Mouse (Mus musculus) CH12.LX (cell line): ENCODE results near the gene Pygl. TPM values are rescaled to one million over a fixed set of nuclear protein-coding genes. Genes with fewer than 3 reads are reported as not detected.
A peak's percentile ranks its signal among the peaks of the same experiment; 100 is the strongest.

Experiments
- DNase-seq: peaks from one replicate; pipeline ENCODE4 v3.0.0-alpha.2; 2013; ENCODE audit errors: extremely low read depth
- H3K27ac ChIP-seq: 2 replicates; pipeline ENCODE4 v1.5.1; 2012; ENCODE audit warnings: low read depth, mild to moderate bottlenecking, control low read depth, moderate library complexity; ENCODE audit not compliant: insufficient read depth
- H3K27me3 ChIP-seq: replicated peaks from 2 replicates; pipeline ENCODE3; 2012; ENCODE audit warnings: inconsistent platforms
- H3K36me3 ChIP-seq, 2 experiments: replicated peaks in 1 of 2; 2 replicates each; pipeline versions ENCODE3 to v1.6.1; 2012; ENCODE audit warnings: inconsistent platforms in 1 of 2, low read length in 1 of 2, mild to moderate bottlenecking in 1 of 2, mixed read lengths in 1 of 2, moderate library complexity in 1 of 2; ENCODE audit not compliant: control insufficient read depth in 1 of 2, insufficient read depth in 1 of 2
- H3K4me1 ChIP-seq, 2 experiments: 2 replicates each; pipeline ENCODE4 v1.6.1; 2012; ENCODE audit warnings: inconsistent platforms in 1 of 2, moderate library complexity in 1 of 2; ENCODE audit not compliant: insufficient read depth in 2 of 2, control insufficient read depth in 1 of 2
- H3K4me2 ChIP-seq: 2 replicates; pipeline ENCODE4 v1.6.1; 2012; ENCODE audit warnings: low read depth, mild to moderate bottlenecking, control low read depth; ENCODE audit not compliant: poor library complexity, insufficient read depth, severe bottlenecking
- H3K4me3 ChIP-seq, 3 experiments: fragments of 150-350 bp in 1 of 3; sonication (generic) in 1 of 3; replicated peaks in 1 of 3; 2 replicates each; pipeline versions ENCODE3 to v1.5.1; 2011 to 2012; ENCODE audit warnings: low read depth in 2 of 3, low read length in 2 of 3, mild to moderate bottlenecking in 2 of 3, moderate library complexity in 2 of 3, control low read depth in 1 of 3, improper control_type of control experiment in 1 of 3, inconsistent platforms in 1 of 3, mixed read lengths in 1 of 3; ENCODE audit not compliant: poor library complexity in 1 of 3
- H3K79me2 ChIP-seq: replicated peaks from 2 replicates; pipeline ENCODE4 v1.6.1; 2012; ENCODE audit warnings: mild to moderate bottlenecking, moderate library complexity; ENCODE audit not compliant: control insufficient read depth, poor library complexity, insufficient read depth, severe bottlenecking; ENCODE audit errors: extremely low read depth
- H3K9ac ChIP-seq: 2 replicates; pipeline ENCODE4 v1.6.1; 2012; ENCODE audit warnings: low read depth, mild to moderate bottlenecking, control low read depth, moderate library complexity; ENCODE audit not compliant: insufficient read depth
- H3K9me3 ChIP-seq: replicated peaks from 2 replicates; pipeline ENCODE3; 2012; ENCODE audit warnings: low read length, inconsistent platforms, mixed read lengths
- BHLHE40 ChIP-seq: IDR thresholded peaks from 2 replicates; pipeline ENCODE4 v1.6.1; 2011; ENCODE audit warnings: mild to moderate bottlenecking, low read depth, low read length, improper control_type of control experiment
- CHD1 ChIP-seq: IDR thresholded peaks from 2 replicates; pipeline ENCODE4 v1.6.1; 2012; ENCODE audit warnings: low read depth, low read length, improper control_type of control experiment, inconsistent platforms
- CHD2 ChIP-seq: IDR thresholded peaks from 2 replicates; pipeline ENCODE4 v1.6.1; 2011; ENCODE audit warnings: low read length, improper control_type of control experiment
- ELF1 ChIP-seq: IDR thresholded peaks from 2 replicates; pipeline ENCODE4 v1.6.1; 2014; ENCODE audit warnings: low read depth, mild to moderate bottlenecking, inconsistent platforms, low read length, improper control_type of control experiment
- ETS1 ChIP-seq: conservative IDR thresholded peaks from 2 replicates; pipeline ENCODE4 v1.6.1; 2012; ENCODE audit warnings: low read depth, mild to moderate bottlenecking, inconsistent platforms, low read length, improper control_type of control experiment, moderate library complexity
- HCFC1 ChIP-seq: IDR thresholded peaks from 2 replicates; pipeline ENCODE4 v1.6.1; 2012; ENCODE audit warnings: low read depth, mild to moderate bottlenecking, inconsistent platforms, low read length, improper control_type of control experiment
- MXI1 ChIP-seq: IDR thresholded peaks from 2 replicates; pipeline ENCODE4 v1.6.1; 2011; ENCODE audit warnings: mild to moderate bottlenecking, low read depth, low read length, improper control_type of control experiment
- NELFE ChIP-seq: IDR thresholded peaks from 2 replicates; pipeline ENCODE4 v1.6.1; 2011; ENCODE audit warnings: low read depth, low read length, improper control_type of control experiment
- PAX5 ChIP-seq: IDR thresholded peaks from 2 replicates; pipeline ENCODE4 v1.6.1; 2012; ENCODE audit warnings: low read length, inconsistent platforms, mixed read lengths
- RAD21 ChIP-seq: IDR thresholded peaks from 2 replicates; pipeline ENCODE4 v1.6.1; 2011; ENCODE audit warnings: low read depth, mild to moderate bottlenecking, low read length, improper control_type of control experiment, moderate library complexity
- SIN3A ChIP-seq: IDR thresholded peaks from 2 replicates; pipeline ENCODE4 v1.6.1; 2012; ENCODE audit warnings: low read length, improper control_type of control experiment, inconsistent platforms
- TBP ChIP-seq: conservative IDR thresholded peaks from 2 replicates; pipeline ENCODE4 v1.6.1; 2011; ENCODE audit warnings: low read depth, low read length, improper control_type of control experiment
- USF2 ChIP-seq: conservative IDR thresholded peaks from 2 replicates; pipeline ENCODE4 v1.6.1; 2011; ENCODE audit warnings: low read depth, low read length, improper control_type of control experiment
- ZNF384 ChIP-seq: IDR thresholded peaks from 2 replicates; pipeline ENCODE4 v1.6.1; 2012; ENCODE audit warnings: low read depth, low read length, improper control_type of control experiment, inconsistent platforms
- dilution Hi-C: fragments of 300-500 bp; cut with MboI; formaldehyde crosslinking; loops from 2 replicates; pipeline ENCODE4 v1.14.3; 2020; ENCODE audit warnings: low sequenced_read_pairs; ENCODE audit not compliant: extremely low pct_unique_long_range_greater_than_20kb, extremely low pct_ligation_motif_present
- in situ Hi-C: fragments of 300-500 bp; cut with MboI; formaldehyde crosslinking; loops from 3 replicates; pipeline ENCODE4 v1.14.3; 2019; ENCODE audit warnings: low sequenced_read_pairs, low pct_ligation_motif_present, low pct_unique_long_range_greater_than_20kb, mixed read lengths
- polyA plus RNA-seq: library from polyadenylated mRNA; unstranded; fragments of >175 nt; gene quantifications from 2 replicates; pipeline ENCODE4 v1.2.1, GENCODE M21; 2012; ENCODE audit warnings: low read depth; ENCODE audit not compliant: insufficient read length
- total RNA-seq, 2 experiments: library from RNA; depleted of rRNA; stranded (reverse); fragments of 300-350 nt in 1 of 2; fragments of >200 nt in 1 of 2; gene quantifications; 2 replicates each; pipeline ENCODE4 v1.2.3; 2012 to 2014

Pygl gene
- total and polyA plus RNA-seq, 3 experiments: 1.1 to 8.5 (median 3.1) TPM

- Histone ChIP-seq H3K4me2 (peak overlapping the region; percentile 83), H3K9me3 (no peaks in the 10 kb centered on the region), H3K79me2 (no peaks in the 10 kb centered on the region), H3K4me3 (peak overlapping the region; percentile 45 to 56 (median 50)), H3K4me1 (peaks cover 3 to 23% of the 10 kb centered on the region in 2 experiments), H3K36me3 (no peaks in the 10 kb centered on the region), H3K27ac (no peak overlapping the region), H3K9ac (peak overlapping the region; percentile 73), H3K27me3 (peaks cover 1% of the 10 kb centered on the region)
- TF ChIP-seq ZNF384: peak; percentile 72
- TF ChIP-seq CHD1: no peak
- TF ChIP-seq RAD21: no peak
- no peak for TF ChIP-seq MXI1
- no peak for TF ChIP-seq BHLHE40
- TF ChIP-seq ELF1: 0 out of 2 replicates have a peak, but pooled peaks have one; percentile 38
- no peak for TF ChIP-seq TBP
- DNase-seq: peak; percentile 51
- in situ Hi-C loops: loop anchor here (10.0 kb wide), 1 partner anchor 74 kb away; no protein-coding TSS in a partner anchor
- dilution Hi-C loops: no loop called here
These were observed 82.5 kb downstream of the Pygl start for GRCm38 (mm10) chr12:70148631-70149265.

- in situ Hi-C loops: loop anchor here (10.0 kb wide), 1 partner anchor 73 kb away; no protein-coding TSS in a partner anchor
- DNase-seq: peak; percentile 21
- Histone ChIP-seq H3K9me3 (no peaks in the 10 kb centered on the region), H3K4me3 (peak overlapping the region; percentile 45 to 62 (median 50)), H3K4me2 (peak overlapping the region; percentile 83), H3K9ac (peak overlapping the region; percentile 73), H3K27me3 (peaks cover 1% of the 10 kb centered on the region), H3K36me3 (no peaks in the 10 kb centered on the region), H3K27ac (no peak overlapping the region), H3K4me1 (peaks cover 3 to 25% of the 10 kb centered on the region in 2 experiments)
- dilution Hi-C loops: no loop called here
- TF ChIP-seq CHD2 (peak; percentile 92), USF2 (no peak), NELFE (no peak), PAX5 (no peak), ETS1 (0 out of 2 replicates have a peak, but pooled peaks have one; percentile 16), HCFC1 (0 out of 2 replicates have a peak, but pooled peaks have one; percentile 9), SIN3A (no peak)
- TF ChIP-seq, all 38 proteins: peak for 3
- no peaks in the 10 kb centered on the region for H3K79me2 ChIP-seq
These were observed 83.2 kb downstream of the Pygl start for GRCm38 (mm10) chr12:70147986-70148630.
